Mouse (Mus musculus) left cerebral cortex, adult 11 months (tissue): ENCODE measurements around the gene Ceacam2.
"Not testable (repeated sequence)": the region's sequence is repeated elsewhere in the genome, so short reads cannot be mapped to it uniquely, and the experiment has no call there.

Source experiments
- DNase-seq: peaks from one replicate; pipeline ENCODE4 v3.0.0; 2022; ENCODE audit warnings: low spot score

The Ceacam2 gene

DNA sequence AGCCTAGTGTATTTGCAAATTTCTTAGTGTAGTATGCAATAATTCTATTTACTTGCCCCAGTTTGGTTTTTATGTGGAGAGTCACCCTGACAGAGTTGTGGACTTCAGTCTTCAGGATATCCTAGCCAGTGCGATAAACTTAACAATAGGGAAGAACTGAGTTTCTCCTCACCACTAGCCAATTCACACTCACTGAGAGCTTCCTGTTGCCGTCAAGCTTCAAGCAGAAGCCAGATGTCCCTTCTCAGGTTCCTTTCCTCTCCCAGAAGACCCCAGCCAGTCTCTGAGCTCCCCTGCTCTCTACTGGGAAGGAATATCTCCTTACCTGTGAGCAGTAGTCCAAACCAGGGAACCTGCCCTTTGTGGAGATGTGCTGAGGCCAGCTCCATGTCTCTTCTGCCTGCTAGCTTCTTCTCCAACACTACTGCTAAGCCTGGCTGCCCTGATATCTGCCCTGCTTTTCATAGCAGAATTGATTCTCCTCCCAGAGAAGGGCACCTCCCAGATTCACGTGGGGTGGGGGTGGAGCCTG is at the start of gene Ceacam2:
TSS of gene Ceacam2 (minus strand) at position 482 of the 532 bp plus-strand sequence.
- not testable (repeated sequence) for DNase-seq

DNA sequence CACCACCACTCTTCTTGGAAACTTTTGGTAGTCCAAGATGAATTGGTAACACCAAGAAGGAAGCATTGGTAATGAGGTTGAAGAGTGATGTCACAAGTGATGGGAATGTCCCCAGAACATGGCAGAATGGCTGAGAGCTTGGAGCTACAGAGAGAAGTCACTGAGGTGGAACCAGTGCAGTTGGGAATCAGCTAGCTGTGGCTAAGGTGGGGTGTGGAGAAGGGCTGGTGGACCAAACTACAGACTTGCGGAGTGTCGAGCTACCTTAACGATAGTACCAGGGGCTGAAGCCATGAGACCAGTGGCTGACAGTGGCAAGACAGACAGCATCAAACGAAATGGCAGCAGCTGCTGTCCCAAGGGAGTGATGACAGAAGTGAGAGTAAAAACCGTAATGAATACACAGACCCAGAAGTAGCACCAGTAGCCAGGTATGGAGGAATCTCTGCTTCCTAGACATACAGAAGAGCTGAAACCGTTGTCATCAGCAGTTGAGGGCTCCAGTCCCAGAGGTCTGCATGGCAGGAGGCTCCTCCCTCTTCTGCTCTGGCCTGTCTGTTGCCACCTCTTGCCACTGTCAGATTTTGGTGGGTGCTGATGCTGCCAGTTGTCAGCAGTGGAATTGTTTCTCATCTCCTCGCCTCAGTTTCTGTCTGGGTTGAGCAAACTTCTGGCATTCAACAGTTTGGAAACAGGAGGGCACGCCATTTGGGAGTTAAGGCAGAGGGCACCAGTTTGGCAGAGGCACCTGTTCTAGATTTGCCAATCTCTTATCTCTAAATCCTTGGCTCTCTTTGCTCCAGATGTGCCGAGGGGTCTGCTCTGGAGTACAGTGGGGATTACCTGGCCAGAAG is 45.9 kb upstream of the Ceacam2 start:
- no peak for DNase-seq

DNA sequence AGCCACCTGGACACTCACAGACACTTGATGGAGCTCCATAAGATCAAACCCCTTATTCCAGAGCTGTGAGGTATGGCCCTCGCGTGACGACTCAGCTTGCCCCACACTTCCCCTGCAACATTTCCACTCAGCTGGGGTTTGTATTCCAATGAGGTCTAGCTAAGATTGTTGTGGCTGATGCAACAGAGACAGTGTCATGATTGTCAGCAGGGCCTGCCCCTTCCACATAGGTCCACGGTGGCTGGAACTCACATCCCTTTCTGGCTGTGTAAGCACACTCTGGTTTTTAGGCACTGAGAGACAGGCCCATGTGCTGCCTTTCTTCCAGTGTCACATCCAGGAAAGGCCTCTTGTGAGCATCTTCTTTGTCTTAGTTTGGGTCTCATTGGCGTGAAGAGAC is 45.0 kb upstream of the Ceacam2 start:
- DNase-seq = no peak

DNA sequence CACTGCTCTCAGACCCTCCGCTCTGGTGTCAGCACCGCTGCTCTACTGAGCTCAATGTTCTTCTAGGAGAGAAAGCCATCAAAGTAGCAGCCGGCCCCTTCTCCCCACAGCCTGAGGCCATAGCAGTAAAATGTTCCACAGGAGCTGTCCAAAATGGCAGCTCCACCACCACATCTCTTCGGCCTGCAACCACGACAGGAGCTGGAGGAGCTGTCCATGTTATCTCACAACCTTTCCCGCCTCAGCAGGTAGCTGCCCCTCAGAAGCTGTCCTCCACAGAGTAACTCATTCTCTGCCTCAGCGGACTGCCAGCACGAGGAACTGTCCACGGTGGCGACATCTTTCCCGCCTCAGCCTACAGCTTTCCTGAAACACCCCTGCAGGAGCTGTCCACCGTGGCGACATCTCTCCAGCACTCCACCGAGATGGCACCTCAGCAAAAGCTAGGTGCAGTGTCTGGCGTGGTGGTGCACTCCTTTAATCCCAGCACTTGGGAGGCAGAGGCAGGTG is 42.7 kb upstream of the Ceacam2 start:
- DNase-seq = no peak

DNA sequence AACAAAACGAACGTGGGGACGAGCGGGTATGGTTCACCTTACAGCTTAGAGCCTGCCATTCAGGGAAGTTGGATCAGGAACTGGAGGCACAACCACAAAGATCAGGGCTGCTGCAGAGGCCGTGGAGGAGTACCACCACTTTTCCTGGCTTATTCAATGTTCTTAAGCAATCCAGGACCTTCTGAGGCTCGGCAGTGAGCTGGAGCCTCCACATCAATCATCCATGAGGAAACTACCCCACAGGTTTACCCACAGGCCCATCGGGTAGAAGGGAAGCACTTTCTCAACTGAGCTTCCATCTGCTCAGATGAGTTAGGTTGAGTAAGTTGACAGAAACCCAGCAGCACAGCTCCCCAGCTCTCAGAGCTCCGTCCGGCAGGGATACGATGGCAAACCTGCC is 39.8 kb upstream of the Ceacam2 start:
- no peak for DNase-seq

DNA sequence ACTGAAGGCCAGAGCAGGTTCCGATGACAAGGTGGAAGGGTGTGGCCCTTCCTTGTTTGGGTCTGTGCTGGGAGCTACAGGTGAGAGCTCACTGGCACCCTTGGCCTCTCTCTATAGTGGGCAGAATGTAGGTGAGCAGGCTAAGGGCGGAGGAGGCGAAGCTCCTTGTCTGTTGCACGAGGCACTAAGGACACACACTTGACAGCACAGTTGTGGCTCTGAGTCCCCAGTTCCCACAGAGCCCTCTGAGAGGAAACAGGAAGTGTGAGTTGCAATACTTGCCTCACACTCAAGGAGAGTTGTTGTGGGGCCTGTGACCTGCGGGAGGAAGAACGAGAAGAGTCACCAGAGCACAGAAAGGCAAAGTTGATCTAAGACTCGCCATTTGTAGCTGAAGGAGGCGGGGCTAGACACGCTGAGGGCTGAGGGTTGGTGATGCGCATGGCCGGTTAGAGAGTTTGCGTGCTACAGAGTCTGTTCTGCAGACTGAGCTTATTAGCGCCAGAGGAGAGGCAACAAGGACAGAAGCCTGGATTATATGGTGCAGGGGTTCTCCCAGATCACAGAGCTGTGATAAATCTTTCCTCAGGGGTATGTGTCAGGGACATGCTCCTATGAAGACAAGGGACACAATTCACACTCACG is 37.3 kb upstream of the Ceacam2 start:
- DNase-seq = not testable (repeated sequence)

DNA sequence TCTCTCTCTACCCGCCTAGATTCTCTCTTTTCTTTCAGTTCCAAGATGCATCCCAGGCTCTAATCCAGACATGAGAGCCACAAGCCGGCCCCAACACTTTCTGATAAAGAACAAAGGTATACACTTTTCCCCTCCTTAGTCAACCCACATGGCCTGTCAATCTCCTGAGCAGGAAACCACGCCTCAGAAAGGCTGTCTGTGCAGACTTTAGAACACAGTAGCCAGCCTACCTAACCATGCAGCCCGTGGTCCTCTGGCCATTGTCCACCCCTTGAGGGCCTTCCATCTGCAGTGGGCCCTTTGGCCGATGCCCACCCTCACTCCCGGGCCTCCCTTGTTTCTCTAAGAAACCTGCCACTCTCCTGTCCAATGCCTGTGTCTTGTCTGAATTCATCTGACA is 36.7 kb upstream of the Ceacam2 start:
- DNase-seq = not testable (repeated sequence)

DNA sequence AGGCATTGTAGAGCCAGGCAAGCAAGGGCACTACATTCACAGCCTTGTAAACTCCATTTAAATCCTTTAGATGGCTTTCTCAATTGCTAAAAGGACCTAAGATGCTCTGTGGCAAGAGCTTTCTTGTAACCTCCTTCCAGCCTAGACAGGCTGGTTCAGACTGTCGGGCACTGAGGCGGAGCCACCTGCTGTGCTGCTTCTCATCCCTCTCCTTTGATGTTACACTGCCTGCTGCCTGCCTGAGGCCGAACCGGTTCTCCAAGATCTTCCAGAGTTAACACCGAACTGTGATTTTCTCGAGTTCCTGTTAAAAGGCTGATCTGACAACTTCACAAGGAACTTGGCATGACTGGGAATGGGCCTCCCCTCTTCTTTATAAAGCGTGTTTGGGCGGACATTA is 36.2 kb upstream of the Ceacam2 start:
- no peak for DNase-seq

DNA sequence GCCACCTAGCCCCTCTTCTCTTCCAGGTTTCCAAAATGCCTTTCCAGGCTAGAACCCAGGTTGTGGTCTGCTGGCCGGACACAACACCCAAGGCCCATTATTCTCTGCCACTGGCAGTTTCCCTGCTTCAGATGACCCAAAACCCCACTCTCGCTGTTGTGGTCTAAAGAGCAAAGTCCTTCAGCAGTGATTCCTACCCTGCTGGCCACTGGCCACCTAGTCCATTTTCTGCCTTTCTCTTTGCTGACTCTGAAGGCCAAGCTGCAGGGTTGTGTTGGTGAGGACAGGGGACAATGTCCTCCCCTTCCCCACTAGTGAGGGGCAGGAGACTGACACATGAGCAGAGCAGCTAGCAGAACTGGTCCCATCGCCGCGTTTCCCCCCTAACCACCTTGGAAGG is 35.4 kb upstream of the Ceacam2 start:
- no peak for DNase-seq

DNA sequence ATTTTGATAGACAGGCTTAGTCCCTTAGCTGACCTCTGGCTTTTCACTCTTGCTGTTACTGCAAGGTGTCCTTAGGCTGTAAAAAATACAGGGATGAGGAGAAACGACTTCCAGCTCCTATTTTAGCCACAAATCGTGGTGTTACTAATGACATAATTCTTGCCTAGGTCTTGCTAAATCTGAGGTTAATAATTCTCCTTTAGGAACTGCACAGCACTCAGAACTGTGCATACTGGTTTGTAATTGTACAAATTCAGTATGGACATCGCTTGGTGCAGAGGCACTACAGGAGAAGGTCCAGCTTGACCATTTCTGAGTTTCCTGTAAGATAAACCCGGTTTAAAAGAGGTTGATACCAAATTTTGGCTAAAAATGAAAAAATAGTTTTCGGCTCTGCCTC is 34.1 kb upstream of the Ceacam2 start:
- not testable (repeated sequence) for DNase-seq

DNA sequence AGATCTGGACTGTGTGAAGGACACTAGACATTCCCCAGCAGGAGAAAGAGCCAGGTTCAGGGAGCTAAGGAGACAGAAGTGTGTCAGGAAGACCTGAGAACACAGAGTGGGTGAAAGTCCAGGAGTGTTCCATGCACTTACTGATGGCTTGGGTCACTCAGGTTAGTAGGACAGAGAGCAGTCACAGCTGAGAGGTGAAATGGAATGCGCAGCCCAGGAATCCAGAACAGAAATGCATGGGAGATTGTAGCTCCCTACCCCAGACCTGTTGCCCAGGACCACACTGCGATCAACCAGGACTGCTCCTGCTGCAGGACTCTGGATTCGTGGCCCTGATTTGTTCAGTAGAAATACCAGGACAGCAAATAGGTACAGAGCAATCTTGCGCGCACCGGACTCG is 29.1 kb upstream of the Ceacam2 start:
- DNase-seq = no peak

DNA sequence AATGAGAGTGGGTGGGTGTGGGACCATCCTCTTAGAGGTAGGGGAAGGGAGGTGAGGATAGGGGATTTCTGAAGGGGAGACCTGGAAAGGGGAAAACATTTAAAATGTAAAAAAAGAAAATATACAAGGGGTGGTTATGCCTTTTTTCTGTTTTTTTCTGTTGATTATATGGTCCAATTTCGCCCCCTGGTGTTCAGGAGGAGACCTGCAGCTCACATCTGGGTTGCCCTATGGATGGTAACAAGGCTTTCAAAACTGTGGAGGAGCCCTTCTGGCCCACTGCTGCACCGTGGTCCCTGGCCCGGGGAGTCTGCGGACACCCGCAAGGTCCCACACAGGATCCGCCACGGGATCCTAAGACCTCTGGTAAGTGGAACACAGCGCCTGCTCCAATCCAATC is 1.8 kb upstream of the Ceacam2 start:
- not testable (repeated sequence) for DNase-seq

DNA sequence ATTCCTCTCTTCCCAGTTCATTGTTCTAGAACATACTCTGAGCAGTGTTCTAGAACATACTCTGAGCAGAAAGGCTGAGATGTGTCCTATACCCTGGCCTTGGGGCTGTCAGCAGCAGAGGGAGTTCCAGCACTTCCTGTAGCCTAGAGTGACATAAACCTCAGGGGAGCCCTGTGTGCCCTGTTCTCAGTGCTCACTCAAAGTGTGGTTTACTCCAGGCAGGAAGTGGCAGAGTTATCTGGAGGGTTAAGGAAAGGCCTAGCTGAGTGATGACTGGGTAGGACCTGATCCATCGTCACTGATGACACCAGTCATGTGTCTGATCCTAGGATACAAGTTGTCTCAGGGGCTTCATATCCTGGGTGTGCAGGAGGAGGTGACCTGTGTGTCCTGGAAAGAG is 297 bp upstream of the Ceacam2 start:
- not testable (repeated sequence) for DNase-seq

DNA sequence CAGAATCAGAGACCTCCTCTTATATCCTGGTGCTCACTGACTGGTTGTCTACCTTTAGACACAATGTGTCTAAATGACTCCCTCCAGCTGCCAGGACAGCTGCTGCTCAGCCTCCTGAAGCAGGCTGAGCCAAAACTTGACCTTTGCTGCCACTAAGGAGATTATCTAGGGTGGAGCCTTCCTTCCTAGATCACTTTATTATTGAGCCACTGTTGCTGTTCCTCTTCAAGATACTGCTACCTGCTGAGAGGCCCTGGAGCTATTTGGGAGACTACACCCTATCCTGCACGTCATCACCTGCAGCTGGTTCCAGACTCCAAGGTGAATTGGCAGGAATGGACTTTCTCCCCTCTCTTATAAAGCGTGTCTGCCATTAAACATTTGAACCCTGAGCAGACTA is 8.8 kb downstream of the Ceacam2 start:
- DNase-seq = no peak

DNA sequence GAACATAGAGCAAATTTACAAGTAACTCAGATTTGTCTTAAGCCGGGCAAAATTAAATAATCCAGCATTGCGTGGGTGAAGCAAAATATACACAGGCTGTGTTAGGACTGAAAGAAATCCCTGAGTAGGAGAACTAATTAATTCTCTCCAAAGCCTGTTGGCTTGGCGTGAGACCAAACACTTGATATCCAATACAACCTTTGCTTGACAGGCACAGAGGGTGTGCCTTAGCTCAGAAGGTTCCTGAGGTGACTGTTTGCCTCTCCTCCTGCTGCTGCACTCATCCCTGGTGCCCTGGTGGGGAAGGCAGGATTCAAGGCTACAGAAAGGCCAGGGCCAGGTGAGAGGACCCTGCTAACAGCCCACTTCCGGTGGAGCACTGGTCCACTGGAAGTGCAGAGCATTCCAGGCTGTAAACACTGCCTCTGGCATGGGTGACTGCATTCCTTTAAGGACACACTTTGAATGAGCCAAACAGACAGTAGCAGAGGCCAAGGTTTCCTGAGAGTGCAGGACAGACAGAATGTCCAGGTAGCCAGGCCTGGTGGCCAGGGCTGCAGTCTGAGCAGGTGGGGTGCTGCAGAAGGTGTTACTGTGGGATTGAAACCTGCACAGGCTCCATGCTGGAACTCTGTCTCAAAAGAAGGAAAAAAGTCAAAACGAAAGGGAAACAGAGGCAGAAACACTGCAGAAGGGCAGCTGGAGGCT is 23.4 kb downstream of the Ceacam2 start:
- DNase-seq = not testable (repeated sequence)

DNA sequence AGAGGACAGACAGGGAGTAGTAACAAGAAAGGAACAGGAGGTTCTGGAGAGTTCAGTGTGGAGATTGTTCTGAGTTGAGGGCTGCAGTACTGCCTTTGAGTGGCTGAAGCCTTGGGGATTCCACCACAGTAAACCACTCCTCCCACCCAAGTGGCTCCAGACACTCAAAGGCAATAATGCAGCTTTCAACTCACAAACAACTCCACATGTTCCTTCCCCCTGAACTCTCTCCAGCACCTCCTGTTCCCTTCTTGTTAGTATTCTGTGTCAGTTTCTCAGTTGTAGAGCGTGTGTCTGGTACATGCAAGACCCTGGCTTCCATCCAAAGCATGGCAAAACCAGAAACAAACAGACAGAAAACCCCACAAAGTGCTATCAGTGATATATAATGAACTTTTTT is 24.0 kb downstream of the Ceacam2 start:
- DNase-seq = not testable (repeated sequence)

DNA sequence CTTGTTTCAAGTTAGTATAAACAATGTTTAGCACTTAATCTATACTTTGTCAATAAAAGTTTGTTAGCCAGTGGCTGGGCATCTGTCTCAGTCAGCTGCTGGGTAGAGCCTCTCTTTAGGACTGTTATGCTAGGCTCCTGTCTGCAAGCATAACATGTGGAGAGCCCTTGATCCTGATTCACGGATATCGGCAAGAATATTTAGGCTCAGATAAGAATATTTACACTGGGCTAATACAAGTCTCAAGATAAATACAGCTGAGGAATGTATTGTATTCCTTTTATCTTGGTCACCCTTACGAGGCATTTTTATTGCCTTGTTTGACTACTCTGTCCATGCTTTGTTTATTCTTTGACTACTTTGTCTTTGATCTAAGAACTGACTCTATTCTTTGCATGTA is 29.7 kb downstream of the Ceacam2 start:
- no peak for DNase-seq

DNA sequence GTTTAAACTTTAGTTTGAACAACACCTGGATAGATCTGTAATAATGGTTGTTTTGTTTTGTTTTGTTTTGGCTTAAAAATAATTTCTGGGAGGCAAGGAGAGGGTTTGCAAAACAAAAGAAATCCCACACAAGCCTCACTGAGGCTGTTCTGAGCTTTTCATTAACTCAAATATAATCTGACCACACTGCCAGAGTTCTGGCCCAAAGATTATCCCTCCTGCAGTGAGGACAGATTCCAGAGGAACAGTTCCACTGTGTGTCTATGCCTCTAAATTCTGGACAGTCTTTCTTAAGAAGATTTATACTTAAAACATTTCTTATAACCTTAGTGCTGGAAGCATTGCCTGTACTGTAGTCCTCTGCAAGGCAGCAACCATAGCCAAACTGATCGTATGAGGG is 45.0 kb downstream of the Ceacam2 start:
- no peak for DNase-seq

DNA sequence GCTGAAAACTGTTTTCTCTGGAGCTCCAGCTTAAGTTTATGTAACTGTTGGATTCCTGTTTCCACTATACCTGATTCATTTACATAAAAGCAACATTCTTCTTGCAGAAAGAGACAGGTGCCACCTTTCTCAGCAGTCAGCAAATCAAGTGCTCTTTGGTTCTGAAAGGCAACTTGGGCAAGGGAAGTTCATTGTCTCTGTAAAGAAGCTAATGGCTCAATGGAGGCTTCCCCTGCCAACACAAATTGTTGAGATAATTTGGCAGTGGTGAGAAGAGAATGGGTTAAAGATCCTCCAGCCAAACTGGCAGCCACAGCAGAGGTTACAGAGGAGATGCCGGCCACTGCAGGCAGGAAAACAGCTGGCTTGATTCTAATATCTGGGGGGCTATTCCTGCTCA is 49.0 kb downstream of the Ceacam2 start:
- not testable (repeated sequence) for DNase-seq

DNA sequence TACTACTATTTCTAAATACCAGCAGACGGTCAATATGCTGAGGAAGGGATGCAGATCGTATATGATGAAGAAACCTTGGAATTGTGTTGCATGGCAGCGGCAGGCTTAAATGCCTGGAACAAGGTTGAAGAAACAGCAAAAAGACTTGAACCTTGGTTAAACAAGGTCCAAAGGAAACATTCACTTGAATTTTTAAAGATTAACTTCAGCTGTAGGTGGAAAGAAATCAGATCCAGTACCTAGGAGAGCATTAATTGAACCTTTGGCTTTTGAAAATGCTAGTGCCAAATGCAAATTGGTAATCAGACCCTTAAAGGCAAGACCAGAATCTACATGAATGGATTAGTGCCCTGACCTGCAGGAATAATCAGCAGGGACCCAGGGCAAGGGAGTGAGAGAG is 50.3 kb downstream of the Ceacam2 start:
- not testable (repeated sequence) for DNase-seq

DNA sequence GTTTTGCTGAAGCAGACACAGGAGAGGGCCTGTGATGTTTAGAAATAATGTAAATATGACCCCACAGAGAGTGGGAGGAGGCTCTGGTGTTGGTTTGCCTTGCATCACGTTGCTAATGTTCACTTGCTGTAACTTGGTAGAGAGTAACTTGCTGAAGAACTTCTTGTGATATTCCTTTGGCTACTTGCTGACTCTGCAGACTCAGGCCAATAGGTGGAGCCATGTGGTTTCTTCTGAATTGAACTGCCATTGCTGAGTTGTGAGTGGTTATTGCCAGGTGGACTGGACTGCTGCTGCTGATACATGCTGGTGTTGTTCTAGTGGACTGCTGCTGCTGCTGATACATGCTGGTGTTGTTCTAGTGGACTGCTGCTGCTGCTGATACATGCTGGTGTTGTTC is 53.5 kb downstream of the Ceacam2 start:
- no peak for DNase-seq

DNA sequence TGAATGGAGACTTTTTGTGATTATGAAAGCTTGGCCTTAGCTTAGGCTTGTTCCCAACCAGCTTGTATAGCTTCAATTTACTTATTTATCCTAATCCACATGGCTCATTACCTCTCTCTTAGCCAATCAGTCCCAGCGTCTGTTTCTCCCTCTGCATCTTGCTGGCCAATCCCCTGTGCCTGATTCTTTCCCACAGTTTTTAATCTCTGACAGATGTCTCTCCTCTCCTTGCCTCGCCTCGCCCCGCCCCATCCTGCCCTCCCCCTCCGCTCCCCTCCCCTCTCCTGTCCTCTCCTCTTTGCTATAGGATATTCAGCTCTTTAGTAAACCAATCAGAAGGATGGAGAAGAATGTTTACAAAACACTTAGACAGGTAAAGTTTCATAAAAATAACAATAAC is 54.6 kb downstream of the Ceacam2 start:
- DNase-seq = no peak
